Mouse (Mus musculus): Measurements from ENCODE around the gene Tjp3. TPM values are rescaled to one million over a fixed set of nuclear protein-coding genes. Genes with fewer than 3 reads are reported as not detected.
A peak's percentile ranks its signal among the peaks of the same experiment; 100 is the strongest.

Gene Tjp3
- total RNA-seq, 4 experiments from 2014 or later = 0.73 to 1.2 (median 0.90) TPM

DNA sequence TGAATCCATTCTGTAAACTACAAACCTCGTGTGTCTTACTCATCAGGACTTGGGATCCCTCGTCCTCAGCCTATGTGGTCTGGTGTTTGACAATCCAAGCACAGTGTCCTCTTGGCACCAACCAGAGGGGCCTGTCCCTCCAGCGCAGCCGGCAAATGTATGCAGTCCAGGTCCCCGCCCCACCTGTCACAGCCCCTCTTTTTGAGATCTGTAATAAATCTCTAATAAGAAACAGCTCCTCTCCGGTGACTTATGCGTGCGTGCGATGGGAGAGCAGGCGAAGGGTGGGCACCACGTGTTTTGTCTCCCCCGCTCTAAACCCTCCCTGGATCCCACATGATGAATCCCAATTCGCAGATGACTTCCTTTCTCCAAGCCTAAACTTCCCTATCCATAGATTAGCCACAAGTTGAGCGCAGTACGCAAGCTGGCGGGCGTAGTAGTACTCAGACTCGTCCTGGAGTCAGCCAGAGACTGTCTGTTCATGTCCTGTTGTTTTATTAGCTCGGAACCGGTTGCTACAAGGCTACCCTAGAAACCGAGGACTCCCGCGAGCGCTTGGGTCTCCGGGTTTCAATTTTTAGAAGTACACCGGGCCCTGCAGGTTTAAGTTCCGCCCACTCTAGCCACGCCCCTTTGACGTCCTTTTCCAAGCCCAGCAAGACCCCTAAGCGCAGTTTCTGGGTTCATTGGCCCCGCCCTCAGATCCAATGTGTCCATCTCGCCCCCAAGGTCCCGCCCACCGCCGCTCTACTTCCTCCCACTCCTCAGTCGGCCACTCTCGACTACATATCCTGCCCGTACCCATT lies 28.6 kb upstream of the Tjp3 start:
- DNase-seq (ENCODE audit: low spot score in 2 of 2) = peak in 1 of 2 experiments; percentile 53

DNA sequence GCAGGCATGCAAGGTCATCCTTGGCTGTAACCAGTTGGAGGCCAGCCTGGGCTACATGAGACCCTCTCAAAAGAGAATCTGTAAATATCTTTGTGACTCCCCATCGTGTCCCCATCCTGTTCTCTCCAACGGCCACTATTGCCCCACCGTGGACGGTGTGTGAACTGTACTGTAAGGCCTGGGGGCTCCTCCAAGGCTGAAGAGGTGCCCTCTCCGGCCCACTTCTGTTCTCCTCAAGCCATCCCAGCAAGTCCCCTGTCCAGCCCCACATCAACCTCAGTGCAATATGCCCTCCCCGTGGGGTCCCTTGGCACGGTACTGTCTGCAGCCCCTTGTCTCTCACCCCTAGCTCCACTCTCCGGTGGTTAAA lies 27.9 kb upstream of the Tjp3 start:
- no peak for DNase-seq (ENCODE audit: low spot score in 2 of 2)

DNA sequence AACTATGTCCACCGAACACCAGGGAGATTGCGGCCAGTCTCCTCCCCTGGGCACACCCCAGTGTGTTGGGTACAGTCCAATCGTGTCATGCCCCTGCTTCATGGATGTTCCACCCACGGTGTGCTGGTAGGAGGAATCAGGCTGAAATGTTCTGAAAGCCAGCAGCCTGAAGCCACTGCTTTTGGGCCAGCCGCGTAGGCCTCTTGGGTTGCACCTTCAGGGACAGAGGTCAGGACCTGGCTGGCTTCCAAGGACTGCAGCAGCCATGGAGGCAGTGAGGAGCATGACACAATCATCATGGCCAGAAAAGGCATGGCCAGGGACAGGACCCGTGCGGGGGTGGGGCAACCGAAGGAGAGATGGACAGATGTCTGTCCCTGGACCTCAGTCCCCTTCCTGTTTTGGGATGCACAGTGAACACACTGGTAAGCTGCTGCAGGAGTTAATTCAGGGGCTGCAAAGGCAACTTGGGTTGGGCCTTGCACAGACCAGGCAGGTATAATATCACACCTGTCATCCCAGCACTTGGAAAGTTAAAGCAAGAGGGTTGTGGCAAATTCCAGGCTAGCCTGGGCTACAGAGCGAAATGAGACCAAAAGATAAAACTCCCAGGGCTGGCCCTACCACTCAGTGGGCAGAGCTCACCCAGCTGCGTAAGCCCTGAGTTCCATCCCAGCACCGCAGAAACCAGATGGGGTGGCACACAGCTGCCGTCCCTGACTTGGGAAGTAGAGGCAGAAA lies 27.4 kb upstream of the Tjp3 start:
- no peak for DNase-seq (ENCODE audit: low spot score in 2 of 2)

DNA sequence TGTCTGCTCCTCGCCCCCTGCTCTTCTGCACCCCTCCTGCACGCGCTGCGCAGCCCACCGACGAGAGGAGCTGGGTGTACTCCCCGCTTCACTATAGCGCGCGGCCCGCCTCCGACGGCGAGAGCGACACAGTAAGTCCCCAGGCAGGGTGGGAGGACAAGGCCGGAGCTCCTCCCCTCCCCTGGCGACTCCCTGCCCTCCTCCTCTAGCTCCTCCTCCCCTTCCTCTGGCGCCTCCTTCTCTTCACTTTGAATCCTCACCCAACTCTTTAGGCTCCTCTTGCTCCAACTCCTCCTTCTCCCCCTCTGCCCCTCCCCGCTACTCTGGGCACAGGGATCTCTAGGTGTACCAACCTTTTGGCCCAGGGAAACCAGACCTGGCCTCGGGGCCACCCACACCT lies 25.9 kb upstream of the Tjp3 start:
- no peak for DNase-seq (ENCODE audit: low spot score in 2 of 2)

DNA sequence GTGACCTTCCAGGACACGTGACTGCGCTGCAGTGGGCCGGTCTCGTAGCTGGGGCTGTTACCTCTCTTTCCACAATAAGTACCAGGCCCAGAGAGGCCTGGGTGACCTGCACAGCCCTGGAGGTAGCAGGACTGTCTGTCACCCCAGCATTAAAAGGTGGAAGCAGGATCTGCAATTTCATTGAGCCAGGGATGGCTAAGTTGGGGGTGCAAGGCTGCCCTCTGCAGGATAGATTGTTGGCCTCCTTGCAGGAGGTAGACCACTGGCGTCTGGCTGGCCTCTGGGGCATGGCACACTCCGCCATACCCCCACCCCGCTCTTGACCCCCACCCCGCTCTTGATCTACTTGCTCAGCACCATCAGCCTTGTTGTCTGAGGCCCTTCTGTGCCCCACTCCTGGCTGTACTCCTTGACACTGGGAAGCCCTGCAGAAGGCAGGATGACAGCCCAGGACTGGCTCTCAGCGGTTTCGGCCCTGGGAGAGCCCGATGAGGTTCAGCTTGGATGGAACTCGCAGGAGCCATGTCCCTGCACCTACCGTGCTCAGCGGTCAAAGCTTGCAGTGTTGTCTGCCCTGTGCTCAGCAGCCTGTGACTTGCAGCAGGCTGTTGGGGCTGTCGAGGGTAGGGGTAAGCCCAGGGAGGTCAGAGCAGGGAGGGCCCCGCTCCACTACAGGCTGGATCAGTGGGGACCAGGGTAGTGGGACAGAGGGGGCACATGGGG lies 25.1 kb upstream of the Tjp3 start:
- no peak for DNase-seq (ENCODE audit: low spot score in 2 of 2)

DNA sequence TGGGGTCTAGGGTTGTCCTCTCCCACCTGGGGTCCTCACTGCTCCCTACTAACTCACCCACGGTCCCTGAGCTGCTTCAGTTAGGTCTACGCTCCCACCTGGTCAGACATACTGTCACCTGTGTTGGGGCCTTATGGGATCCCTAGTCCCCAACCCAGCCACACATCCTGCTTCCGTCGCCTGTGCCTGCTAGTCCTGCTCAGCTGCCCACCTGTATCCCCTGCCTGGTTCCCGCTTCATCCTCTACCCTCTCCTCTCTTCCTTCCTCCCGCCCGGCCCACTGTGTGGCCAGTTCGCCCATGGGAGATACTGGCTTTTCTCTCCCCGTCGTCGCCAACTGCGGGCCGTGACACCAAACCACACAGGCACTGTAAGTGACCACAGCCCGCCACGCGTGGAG lies 24.2 kb upstream of the Tjp3 start:
- no peak for DNase-seq (ENCODE audit: low spot score in 2 of 2)

DNA sequence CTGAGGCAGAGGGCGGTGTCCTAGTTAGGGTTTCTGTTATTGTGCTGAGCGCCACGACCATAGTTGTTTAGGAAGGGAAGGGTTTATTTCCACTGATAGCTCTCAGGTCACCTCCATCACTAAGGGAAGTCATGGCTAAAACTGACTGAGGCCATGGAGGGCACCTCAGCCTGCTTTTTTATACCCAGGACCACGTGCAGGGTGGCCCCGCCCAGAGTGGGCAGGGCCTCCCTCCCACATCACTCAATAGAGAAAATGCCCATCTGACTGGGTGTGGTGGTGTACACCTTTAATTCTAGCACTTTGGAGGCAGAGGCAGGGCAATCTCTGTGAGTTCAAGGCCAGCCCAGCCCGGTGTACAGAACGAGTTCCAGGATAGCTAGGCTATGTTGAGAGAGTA lies 22.8 kb upstream of the Tjp3 start:
- DNase-seq (ENCODE audit: low spot score in 2 of 2) = no peak

DNA sequence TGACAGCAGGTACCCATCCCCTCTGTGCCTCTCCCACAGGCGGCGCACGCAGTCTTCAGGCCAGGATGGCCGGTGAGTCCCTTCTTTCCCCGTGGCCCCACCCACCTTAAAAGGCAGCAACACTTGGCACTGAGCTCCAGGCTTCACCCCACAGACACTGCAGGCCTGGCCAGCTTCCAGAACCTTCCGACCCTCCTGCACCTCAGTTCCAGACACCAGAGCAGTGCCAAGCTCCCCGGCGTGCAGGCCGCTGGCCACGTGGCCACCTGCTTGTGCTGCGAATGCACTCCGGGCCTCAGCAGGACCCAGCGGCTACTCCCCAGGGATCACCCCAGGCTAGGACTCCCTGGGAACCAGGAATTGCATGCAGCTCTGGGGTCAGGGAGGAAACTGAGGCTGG lies 22.2 kb upstream of the Tjp3 start:
- no peak for DNase-seq (ENCODE audit: low spot score in 2 of 2)

DNA sequence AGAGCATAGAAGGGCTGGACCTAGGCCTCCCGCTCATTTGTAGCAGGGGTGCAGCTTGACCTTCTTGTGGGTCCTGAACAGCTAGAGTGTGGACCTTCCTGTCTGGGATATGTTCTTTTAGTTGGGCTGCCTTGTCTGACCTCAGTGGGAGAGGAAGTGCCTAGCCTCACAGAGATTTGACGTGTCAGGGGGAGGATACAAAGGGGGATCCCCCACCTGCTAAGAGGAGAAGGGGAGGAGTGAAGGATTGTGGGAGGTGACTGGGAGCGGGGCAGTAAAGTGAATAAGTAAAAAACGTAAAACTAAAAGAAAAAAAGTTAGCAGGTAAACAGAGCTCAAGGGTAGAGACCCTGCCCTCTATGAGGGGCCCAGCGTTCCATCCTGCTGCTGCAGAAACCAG lies 18.2 kb upstream of the Tjp3 start:
- no peak for DNase-seq (ENCODE audit: low spot score in 2 of 2)

DNA sequence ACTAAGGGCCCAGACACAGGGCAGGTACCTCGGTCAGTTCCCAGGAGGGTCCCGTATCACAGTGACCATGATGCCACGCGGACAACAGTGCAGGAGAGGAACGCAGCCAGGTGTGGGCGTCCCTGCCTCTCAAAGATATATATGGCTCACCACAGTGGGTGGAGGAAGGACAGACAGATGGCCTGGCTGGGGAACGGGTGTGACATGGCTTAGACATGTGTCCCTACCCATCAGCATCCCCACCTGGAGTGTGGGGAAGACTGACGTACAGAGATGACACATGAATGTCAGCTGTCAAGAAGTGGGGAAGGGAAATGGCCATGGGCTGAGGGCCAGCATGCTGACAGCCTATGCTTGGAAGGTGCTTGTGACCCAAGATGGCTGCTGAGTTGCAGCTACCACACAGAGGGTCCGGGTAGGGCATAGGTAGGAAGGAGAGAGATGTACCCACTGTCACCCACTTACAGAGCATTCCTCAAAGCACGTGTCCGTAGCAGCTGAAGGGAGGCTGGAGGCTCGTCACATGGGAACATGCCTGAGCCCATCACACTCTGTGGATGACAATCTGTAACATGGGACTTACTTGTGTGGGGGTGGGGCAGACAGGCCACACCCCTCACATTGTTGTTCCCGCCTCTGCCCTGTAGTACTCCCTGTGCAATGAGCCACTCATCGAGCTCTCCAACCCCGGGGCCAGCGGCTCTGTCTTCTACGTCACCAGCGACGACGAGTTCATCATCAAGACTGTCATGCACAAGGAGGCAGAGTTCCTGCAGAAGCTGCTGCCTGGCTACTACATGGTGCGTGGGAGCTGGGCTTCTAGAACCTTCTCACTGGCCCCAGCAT lies 15.7 kb upstream of the Tjp3 start:
- DNase-seq (ENCODE audit: low spot score in 2 of 2) = no peak

DNA sequence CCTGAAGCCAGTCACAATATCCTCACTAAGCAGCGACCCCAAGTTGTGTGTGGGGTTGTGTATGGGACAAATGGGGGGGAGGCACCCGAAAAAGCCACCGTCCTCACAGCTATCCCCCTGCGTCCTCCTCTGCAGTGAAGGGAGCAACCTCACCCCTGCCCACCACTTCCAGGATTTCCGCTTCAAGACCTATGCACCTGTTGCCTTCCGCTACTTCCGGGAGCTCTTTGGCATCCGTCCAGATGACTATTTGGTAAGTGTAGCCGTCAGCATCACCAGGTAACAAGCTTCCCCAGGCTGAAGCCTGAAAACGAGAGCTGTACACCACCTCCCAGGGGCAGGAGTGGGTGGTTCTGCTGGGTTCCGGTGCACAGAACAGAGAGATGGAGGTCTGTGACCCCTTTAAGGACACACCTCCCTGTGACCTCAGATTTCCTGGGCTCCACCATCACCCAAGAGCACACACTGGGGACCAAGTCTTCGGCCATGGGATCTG lies 14.8 kb upstream of the Tjp3 start:
- no peak for DNase-seq (ENCODE audit: low spot score in 2 of 2)

DNA sequence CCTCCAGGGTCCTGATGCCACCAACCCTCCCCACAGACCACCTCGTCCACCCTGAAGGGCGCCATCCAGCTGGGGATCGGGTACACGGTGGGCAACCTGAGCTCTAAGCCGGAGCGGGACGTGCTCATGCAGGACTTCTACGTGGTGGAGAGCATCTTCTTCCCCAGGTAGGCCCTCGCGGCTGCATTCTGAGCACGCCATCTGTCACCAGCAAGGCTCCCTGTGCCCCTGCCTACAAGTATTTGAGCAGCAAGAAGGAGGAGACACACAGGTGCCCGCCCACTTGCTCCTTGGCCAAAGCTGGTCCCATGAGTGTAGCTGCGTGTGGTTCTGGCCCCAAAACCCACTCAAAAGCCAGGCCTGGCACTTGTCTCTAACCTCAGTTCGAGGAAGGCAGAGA lies 14.3 kb upstream of the Tjp3 start:
- DNase-seq (ENCODE audit: low spot score in 2 of 2) = no peak

DNA sequence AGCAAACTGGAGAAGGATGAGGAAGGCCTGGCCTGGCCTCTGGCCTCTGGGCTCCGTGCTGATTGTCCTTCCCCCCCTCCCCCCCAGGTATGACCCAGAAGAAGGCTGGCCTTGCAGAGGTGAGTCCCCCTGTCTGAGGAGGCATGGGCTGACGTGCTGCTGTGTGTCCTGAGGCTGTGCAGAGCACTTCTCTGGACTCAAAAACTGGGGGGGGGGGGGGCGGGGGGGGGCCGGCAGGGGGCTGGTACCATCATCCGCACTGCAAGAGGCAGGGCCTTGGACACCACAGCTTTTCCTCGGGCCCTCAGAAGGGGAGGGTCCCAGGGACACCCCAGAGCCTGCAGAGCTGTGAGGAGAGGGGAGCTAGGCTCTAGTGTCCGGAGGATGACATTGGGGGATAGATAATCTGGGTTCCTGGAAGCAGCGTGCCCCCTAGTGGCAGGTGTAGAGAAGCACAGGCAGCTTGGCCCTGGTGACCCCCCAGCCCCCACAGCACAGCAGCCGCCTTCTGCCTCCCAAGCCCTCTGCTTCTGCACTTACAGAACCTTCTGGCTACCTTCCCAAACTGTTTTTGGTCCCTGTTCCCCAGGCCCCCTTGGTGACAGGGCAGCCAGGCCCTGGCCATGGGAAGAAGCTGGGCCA lies 13.3 kb upstream of the Tjp3 start:
- DNase-seq (ENCODE audit: low spot score in 2 of 2) = no peak

DNA sequence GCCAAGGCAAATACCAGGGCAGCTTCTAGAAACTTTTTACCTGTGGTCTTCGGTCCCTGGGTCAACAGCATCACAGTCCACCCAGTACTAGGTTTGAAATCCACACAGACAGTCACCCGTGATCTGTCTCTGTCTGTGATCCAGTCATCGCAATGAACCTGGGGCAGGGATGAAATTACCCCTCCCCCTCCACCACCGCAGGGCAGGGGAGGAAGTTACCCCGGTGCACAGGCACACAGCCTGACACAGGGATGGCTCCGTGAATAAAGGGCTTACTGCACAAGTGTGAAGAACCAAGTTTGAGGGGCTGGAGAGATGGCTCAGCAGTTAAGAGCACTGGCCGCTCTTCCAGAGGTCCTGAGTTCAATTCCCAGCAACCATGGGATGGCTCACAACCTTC lies 12.4 kb upstream of the Tjp3 start:
- DNase-seq (ENCODE audit: low spot score in 2 of 2) = no peak

DNA sequence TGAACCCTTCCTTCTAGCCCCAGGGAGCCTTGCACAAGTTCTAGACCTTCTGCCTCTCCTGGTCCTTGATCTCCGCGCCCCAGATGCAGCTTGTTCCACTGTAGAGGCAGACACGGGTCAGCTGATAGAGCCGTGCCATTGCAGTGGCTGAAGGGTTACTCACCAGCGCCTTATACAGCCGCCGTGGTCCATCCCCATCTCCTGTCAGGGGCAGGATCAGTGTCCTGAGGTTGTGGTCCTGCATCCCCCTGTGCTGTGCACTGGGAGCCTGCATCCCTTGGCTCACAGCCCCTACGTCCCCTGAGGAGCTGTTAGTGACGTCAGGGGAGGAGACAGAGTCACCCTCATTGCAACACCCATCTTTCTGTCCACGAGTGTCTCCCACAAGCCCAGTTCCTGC lies 11.9 kb upstream of the Tjp3 start:
- DNase-seq (ENCODE audit: low spot score in 2 of 2) = no peak

DNA sequence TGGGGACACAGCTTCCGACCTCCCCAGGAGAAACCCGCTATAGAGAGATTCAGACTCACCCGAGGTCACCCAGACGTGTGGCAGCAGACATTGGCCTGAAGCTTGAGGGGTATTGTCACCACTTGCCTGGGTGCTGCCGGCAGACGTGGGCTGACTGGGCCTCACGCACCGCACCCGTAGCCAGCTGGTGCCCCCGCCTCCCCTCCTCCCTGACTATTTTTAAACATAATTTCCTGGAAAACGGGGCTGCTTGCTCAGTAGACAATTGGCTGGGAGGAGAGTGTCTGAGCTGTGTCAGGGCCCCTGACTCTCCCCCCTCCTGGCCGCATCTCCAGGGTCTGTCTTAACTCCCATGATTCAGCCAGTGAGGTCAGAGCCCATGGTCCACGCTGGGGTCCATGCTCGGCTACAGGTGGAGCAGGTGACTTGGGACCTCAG lies 11.4 kb upstream of the Tjp3 start:
- DNase-seq (ENCODE audit: low spot score in 2 of 2) = peak in 1 of 2 experiments; percentile 60

DNA sequence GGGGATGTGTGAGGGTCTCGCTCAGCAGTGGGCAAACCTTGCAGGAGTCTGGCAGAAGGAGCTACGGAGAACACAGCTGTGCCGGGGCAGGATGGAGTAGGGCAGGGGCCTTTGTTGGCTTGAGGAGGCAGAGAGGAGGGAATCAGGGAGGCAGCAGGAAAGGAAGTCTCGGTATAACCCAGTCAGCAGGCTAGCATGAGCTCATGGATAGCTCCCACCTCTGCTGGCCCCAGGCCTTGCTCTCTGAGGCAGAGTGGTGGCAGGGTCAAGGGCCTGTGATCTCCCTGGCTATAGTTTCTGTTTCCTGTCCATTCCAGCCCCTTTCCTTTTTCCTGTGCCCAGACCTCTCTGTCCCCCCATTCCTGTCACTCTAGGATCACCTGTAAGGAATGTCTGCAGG lies 10.9 kb upstream of the Tjp3 start:
- no peak for DNase-seq (ENCODE audit: low spot score in 2 of 2)

DNA sequence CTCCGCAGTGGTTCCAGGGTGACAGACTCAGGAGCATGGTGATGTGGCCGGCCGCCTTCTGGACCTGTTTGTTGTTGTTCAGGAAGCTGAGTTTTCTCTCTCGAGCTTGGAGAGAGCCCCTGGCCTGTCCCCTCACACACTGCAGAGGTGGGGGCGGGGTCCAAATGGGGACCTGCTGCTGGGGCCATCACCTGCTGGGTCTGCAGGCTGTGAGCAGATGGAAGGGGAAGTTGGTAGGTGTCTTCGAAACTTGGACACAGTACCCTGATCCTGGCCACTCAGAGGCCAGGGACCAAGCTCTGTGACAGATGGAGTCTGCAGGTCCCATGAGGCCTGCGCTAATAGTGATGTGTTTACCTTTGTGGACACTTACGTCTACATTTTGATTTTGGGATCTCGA lies 9.9 kb upstream of the Tjp3 start:
- no peak for DNase-seq (ENCODE audit: low spot score in 2 of 2)

DNA sequence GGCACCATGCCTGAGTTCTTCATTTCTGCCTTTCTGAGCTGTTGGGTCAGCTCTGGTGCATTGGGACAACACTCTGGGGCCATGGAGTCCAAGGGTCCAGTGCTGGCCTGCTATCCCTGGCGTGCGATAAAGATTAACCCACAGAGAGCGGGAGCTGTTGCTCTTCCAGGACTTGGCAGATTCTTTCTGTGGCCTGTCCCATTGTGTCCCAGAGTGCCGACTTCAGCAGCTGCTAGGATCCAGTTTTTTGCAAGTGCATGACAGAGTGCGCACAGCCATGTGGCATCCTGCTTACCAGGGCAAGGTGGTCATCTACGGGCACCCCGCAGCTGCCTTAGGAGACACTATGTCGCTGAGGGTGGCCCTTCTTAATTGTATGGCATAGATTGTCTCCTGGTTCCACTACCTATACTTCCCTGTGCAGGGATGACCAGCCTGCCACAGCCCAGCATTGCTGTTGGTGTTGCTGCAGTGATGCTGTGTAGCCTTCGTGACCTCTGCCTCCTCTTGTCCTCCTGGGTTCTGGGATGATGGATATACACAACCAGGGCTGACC lies 9.0 kb upstream of the Tjp3 start:
- no peak for DNase-seq (ENCODE audit: low spot score in 2 of 2)

DNA sequence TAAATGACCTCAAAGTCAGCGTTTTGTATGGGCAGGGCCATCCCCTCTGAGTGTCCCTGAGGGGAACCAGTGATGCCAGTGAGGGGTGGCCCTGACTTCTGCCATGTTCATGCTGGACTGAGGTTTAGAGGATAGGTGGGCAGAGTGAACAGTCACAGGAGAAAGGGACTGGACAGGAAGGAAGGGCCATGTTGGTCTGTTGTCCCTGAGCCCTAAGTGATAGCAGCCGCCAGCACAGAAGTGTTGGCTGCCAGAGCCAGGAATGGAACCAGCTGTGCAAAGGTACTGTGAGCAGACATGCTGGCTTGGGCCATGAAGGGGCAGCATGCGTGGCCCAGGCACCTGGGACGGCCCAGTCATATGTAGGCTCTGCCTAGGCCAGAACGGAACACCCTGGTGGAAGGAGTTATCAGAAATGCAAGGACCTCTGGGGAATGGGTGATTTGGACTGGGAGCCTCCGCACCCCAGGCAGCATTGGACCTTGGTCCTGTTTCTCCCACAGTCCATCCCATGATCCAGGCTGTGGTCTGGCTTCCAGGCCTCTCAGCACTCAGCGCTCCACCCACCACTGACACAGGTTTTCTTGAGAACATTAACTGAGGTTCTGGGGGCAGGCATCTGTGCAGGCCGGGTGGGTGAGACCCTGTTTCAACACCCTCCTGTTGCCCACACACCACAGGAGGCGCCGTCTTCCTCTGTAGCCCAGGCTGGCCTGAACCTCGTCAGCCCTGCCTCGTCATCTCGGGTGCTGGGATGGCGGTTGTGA lies 8.4 kb upstream of the Tjp3 start:
- no peak for DNase-seq (ENCODE audit: low spot score in 2 of 2)

Data from layer of hippocampus, adult 8-10 months (tissue).